ENCODE assay signal across 27 mouse cellular contexts in genomic region chr3:101313266-101314051, GRCm38 (mm10). TPM values are rescaled to one million over a fixed set of nuclear protein-coding genes. Genes with fewer than 3 reads are reported as not detected.
DNase-seq lines count a peak whose midpoint lies in the region; ATAC-seq and TF ChIP-seq lines count a peak whose summit lies in the region.
"Had no signal": no experiment of that assay in that cellular context is flagged by ENCODE, and none has a peak within 500 bp of the region (broad histone marks: within the 10 kb centered on the region; RNA-seq: fewer than 3 reads in every experiment).

No protein-coding gene starts in this region.

- H3K4me1 ChIP-seq in liver, embryonic 13.5 days (replicated peaks), result peaks cover 39% of the 10 kb centered on the region
- H3K4me1 ChIP-seq in midbrain, embryonic 13.5 days (replicated peaks), result no peaks in the 10 kb centered on the region
- H3K4me1 ChIP-seq: neural tube, embryonic 13.5 days had no signal

- H3K79me2 ChIP-seq in C2C12 (ENCODE audit: control insufficient read depth, insufficient read depth), result no peaks in the 10 kb centered on the region

- H3K36me3 ChIP-seq in C2C12 (ENCODE audit: control insufficient read depth, insufficient read depth), result no peaks in the 10 kb centered on the region
- H3K36me3 ChIP-seq in liver, embryonic 13.5 days, result no peaks in the 10 kb centered on the region
- no peaks in the 10 kb centered on the region for H3K36me3 ChIP-seq in midbrain, embryonic 13.5 days
- H3K36me3 ChIP-seq: forebrain, embryonic 12.5 days; heart, embryonic 12.5 days; hindbrain, embryonic 10.5 days; kidney, embryonic 15.5 days; limb, embryonic 10.5 days; neural tube, embryonic 13.5 days had no signal

- no peak overlapping the region for H3K4me2 ChIP-seq in liver, embryonic 13.5 days
- no peak overlapping the region for H3K4me2 ChIP-seq in midbrain, embryonic 13.5 days (replicated peaks)
- H3K4me2 ChIP-seq: forebrain, embryonic 12.5 days; heart, embryonic 12.5 days; kidney, embryonic 15.5 days; neural tube, embryonic 13.5 days had no signal

- TF ChIP-seq CTCF in C2C12 (IDR thresholded peaks at IDR 0.05; ENCODE audit: control insufficient read depth, insufficient read depth, insufficient read length), result no peak

- no peak overlapping the region for H3K4me3 ChIP-seq in C2C12 (ENCODE audit: insufficient read depth, poor library complexity, severe bottlenecking)
- no peak overlapping the region for H3K4me3 ChIP-seq in liver, embryonic 13.5 days (replicated peaks)
- H3K4me3 ChIP-seq in midbrain, embryonic 13.5 days (replicated peaks), result no peak overlapping the region
- H3K4me3 ChIP-seq: forebrain, embryonic 12.5 days; heart, embryonic 12.5 days; hindbrain, embryonic 10.5 days; kidney, embryonic 15.5 days; limb, embryonic 10.5 days; neural tube, embryonic 13.5 days had no signal

- no peak overlapping the region for H3ac ChIP-seq in C2C12 (ENCODE audit: control insufficient read depth, insufficient read length, low read depth)

- peak; percentile 68 for ATAC-seq in liver, embryonic 13.5 days (ENCODE audit: low read depth)
- ATAC-seq in megakaryocyte-erythroid progenitor cell, adult 5-6 weeks (replicated peaks; ENCODE audit: low FRiP score, low TSS enrichment, poor library complexity, severe bottlenecking), result peak; percentile 75
- no peak for ATAC-seq in midbrain, embryonic 13.5 days
- ATAC-seq: hindbrain, embryonic 16.5 days; intestine, postnatal 0 days had no signal

- H3K9ac ChIP-seq in liver, embryonic 13.5 days, result no peak overlapping the region
- H3K9ac ChIP-seq in midbrain, embryonic 13.5 days (replicated peaks), result no peak overlapping the region
- H3K9ac ChIP-seq: forebrain, embryonic 12.5 days; heart, embryonic 12.5 days; kidney, embryonic 15.5 days; neural tube, embryonic 13.5 days had no signal

- H3K27ac ChIP-seq in liver, embryonic 13.5 days, result no peak overlapping the region
- no peak overlapping the region for H3K27ac ChIP-seq in midbrain, embryonic 13.5 days
- H3K27ac ChIP-seq: forebrain, embryonic 12.5 days; hindbrain, embryonic 10.5 days; kidney, embryonic 15.5 days; limb, embryonic 10.5 days; neural tube, embryonic 13.5 days had no signal

- H3K79me3 ChIP-seq in C2C12 (ENCODE audit: low read depth), result no peaks in the 10 kb centered on the region

- no peaks in the 10 kb centered on the region for H3K9me3 ChIP-seq in liver, embryonic 13.5 days (replicated peaks)
- no peaks in the 10 kb centered on the region for H3K9me3 ChIP-seq in midbrain, embryonic 13.5 days
- H3K9me3 ChIP-seq: forebrain, embryonic 12.5 days; heart, embryonic 12.5 days; hindbrain, embryonic 10.5 days; kidney, embryonic 15.5 days; limb, embryonic 10.5 days; neural tube, embryonic 13.5 days had no signal

- peak; percentile 40 for DNase-seq in 3T3-L1 (ENCODE audit: low read depth, low spot score)
- no peak for DNase-seq in liver, embryonic 13.5 days
- no peak for DNase-seq in frontal cortex, adult 2 months (ENCODE audit: extremely low spot score in 1 of 2, low spot score in 1 of 2)
- DNase-seq in adrenal gland, adult 2 months, result no peak
- DNase-seq: cerebellum, adult 18-20 months; cerebellum, postnatal 14 days; gastrocnemius, postnatal 10 days; heart, adult 18-20 months; heart, postnatal 10 days; kidney, postnatal 4 days; midbrain, embryonic 14.5 days; right cerebral cortex, adult 18-20 months; thymus, adult 2 months; thymus, postnatal 4 days had no signal

- WGBS in liver, embryonic 13.5 days (ENCODE audit: insufficient replicate concordance), result 36% methylated on average over 8 of the region's 8 CpGs
- WGBS in midbrain, embryonic 13.5 days, result 87% methylated on average over 8 of the region's 8 CpGs

- no peaks in the 10 kb centered on the region for H3K27me3 ChIP-seq in C2C12 (ENCODE audit: control insufficient read depth, insufficient read depth, insufficient read length)
- 0 out of 2 replicates have a peak, but pooled peaks cover 2% of the 10 kb centered on the region for H3K27me3 ChIP-seq in liver, embryonic 13.5 days
- no peaks in the 10 kb centered on the region for H3K27me3 ChIP-seq in midbrain, embryonic 13.5 days
- H3K27me3 ChIP-seq: forebrain, embryonic 12.5 days; heart, embryonic 12.5 days; kidney, embryonic 15.5 days; neural tube, embryonic 13.5 days had no signal

TF ChIP-seq in C2C12, 6 proteins besides CTCF, POLR2A, EP300 and RAD21:
- no peak for TF ChIP-seq FOSL1 (IDR thresholded peaks at IDR 0.05; ENCODE audit: insufficient read depth, low read length, poor library complexity, severe bottlenecking)
- TF ChIP-seq CEBPB (IDR thresholded peaks at IDR 0.05; ENCODE audit: low read depth), result peak; percentile 48

RNA-seq across cellular contexts. Expression of gene Cd2, which starts 25.7 kb away (rescaled TPM):
- not detected for polyA plus RNA-seq in C2C12 (2012; fragmentation: generic; extraction: Trizol)
- polyA plus RNA-seq in liver, embryonic 13.5 days (2015; fragmentation: Nextera tagmentation; extraction: Ambion mirVana), result not detected in 2 replicates
- 0.35 and 6.1 TPM in 2 replicates for total RNA-seq in megakaryocyte-erythroid progenitor cell, adult 5-6 weeks (2014; fragmentation: Nextera tagmentation)
- 0.19 and 14.4 TPM in 2 replicates for total RNA-seq in megakaryocyte-erythroid progenitor cell, adult 5-6 weeks (2017)
- polyA plus RNA-seq in frontal cortex, adult 2 months (2012; rRNA removed), result 0.11 and 0.14 TPM in 2 replicates
- polyA plus RNA-seq in midbrain, embryonic 13.5 days (2015; fragmentation: Nextera tagmentation; extraction: Ambion mirVana), result 0.13 TPM in 1 of 2 replicates, not detected in the other
- 1 to 10 TPM in 1 of 2 experiments, under 1 TPM in 1; 0.37 to 1.5 TPM for total RNA-seq in adrenal gland, adult 2 months (2021)
- polyA plus RNA-seq in adrenal gland, adult 2 months (2012; rRNA removed), result 0.55 and 0.93 TPM in 2 replicates
- total RNA-seq: layer of hippocampus, postnatal 14 days had no signal
- polyA plus RNA-seq: embryonic facial prominence, embryonic 11.5 days; forebrain, embryonic 12.5 days; heart, embryonic 12.5 days; intestine, postnatal 0 days; kidney, embryonic 15.5 days; limb, embryonic 10.5 days; midbrain, embryonic 14.5 days had no signal
